Mouse (Mus musculus): ENCODE measurements at regions not wholly inside any gene's neighbourhood (a gene's known extent, or its start where the extent isn't known, plus 50 kb on each side); places are given as distances from the start of the nearest gene placed in this dataset.

DNA sequence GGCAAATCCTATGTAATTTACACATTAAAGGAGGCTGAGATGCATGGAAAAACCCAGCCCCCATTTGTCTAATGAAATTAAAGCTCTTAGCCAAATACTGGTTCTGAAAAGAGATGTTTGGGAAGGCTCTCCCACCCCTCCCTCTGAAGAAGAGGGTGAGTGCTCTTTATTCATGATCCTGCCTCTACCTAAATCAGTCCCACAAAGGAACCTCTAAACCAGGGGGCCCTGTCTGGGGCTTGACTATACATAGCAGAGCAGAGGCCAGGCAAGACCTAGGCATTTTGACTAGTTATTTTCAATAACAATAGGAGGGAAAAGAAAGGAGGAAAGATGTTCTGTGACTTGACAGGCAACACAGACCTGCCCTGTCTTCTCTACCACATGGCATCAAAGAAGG lies 478.0 kb downstream of the Gtdc1 start:
- TF ChIP-seq POLR2A (IDR thresholded peaks at IDR 0.05; ENCODE audit: insufficient read depth, low read depth, low read length) (no peak), CTCF (IDR thresholded peaks at IDR 0.05; ENCODE audit: insufficient read depth, low read depth, low read length) (no peak)

All from olfactory bulb, adult 2 months (tissue).